Mouse (Mus musculus): ENCODE measurements at regions not wholly inside any gene's neighbourhood (a gene's known extent, or its start where the extent isn't known, plus 50 kb on each side); places are given as distances from the start of the nearest gene placed in this dataset.

DNA sequence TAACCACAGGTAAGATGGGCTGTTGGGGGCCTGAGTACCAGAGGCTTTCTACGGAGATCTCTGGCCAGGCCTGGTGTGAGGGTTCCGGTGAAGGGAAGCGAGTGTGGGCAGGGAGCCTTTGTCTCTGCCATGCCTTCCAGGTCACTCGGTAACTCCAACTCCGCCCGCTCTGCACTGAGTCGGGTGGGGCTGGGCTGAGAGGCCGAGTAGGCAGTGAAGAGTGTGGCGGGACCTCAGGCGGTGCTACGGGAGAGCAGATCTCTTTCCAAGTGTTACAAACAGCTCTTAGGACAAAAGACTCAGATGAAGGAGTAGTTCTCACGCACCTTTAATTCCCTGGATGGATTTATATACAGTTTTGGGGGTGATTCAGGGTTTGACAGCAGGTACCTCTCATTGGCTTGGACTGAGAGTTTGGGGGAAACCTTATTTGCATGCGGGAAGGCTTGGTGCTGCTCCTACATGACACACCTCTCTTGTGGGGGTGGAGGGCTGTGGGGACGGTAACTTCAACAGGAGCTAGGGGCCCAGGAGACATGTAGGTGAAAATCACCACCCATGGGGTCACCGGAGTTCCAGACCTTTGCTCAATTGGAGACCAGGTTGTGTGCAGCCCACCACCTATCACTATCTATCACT, 54.7 kb upstream of the Ralgps2 start:
- DNase-seq (ENCODE audit: low spot score in 2 of 2): no peak

GRCm38 (mm10) chr1:156993105-156993504, 53.7 kb upstream of the Ralgps2 start:
- DNase-seq (ENCODE audit: low spot score in 2 of 2): no peak

DNA sequence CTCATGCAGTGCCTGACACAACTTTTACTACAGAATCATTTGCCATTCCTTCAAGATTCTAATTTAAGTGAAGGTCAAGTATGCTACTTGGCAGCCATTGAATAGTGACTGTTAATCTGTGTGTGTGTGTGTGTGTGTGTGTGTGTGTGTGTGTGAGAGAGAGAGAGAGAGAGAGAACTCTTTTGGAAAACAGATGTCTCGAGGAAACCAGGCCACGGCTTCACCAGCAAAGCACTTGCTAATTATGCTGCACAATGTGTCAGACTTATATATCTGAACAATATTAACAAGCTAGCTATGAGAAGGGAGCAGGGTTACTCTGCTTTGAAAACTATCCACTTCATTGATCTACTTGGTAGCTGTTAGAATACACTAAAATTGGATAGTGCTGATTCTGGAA, 53.1 kb upstream of the Ralgps2 start:
- no peak for DNase-seq (ENCODE audit: low spot score in 2 of 2)

- DNase-seq (ENCODE audit: low spot score in 2 of 2): no peak
Observed at GRCm38 (mm10) chr1:156990567-156991494, 51.4 kb upstream of the Ralgps2 start.

GRCm38 (mm10) chr1:156990112-156990511, 50.7 kb upstream of the Ralgps2 start:
- DNase-seq (ENCODE audit: low spot score in 2 of 2): no peak

DNA sequence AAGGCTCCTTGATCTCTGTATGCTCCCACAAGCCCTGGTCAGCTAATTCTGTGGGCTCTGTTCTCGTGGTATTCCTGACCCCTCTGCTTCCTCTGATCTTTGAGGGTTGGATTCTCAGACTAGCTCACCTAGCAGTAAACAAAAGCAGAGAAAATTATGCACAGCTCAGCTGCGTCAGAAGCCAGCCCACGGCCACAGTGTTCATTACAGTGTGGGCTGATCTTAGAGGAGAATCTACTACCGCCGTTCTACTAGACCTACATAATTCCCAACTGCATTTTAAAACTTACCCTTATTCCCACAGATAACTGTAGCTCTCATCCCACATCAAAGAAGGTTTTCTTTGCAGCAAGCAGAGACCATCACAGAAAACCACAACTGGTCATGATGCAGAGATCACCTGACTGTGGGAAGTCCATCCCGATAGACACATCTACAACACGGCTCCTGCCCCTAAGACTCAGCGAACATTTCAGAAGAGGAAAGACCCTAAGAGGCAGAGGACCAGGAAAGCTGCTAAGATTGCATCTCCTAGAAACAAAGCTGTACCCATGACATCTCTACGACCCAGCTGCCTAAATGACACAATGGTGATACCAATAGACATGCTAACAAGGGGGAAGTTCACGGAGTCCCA, 49.8 kb upstream of the Ralgps2 start:
- DNase-seq (ENCODE audit: low spot score in 2 of 2): no peak

Data from adrenal gland, adult 18-20 months (tissue).